Mouse (Mus musculus): Measurements from ENCODE around the gene Cyp21a1.

GRCm38 (mm10) chr17:34847615-34848014 lies 43.3 kb upstream of the Cyp21a1 start:
- TF ChIP-seq CTCF (IDR thresholded peaks at IDR 0.05; ENCODE audit: low read depth) (no peak), EP300 (IDR thresholded peaks at IDR 0.05; ENCODE audit: low read depth) (no peak)

Measured in liver, postnatal 0 days (tissue).